Mouse (Mus musculus) thymus, adult 2 months (tissue): ENCODE measurements around the gene Rnase10.

ENCODE experiments used
- CTCF ChIP-seq: fragments of 200-500 bp; IDR thresholded peaks from 2 replicates; pipeline ENCODE4 v1.5.1; 2012; ENCODE audit warnings: mild to moderate bottlenecking, control low read depth, low read length, moderate library complexity, borderline replicate concordance; ENCODE audit not compliant: control insufficient read depth, poor library complexity, insufficient read depth; ENCODE audit errors: extremely low read depth
- POLR2A ChIP-seq: fragments of 200-500 bp; IDR thresholded peaks from 2 replicates; pipeline ENCODE4 v1.6.1; 2012; ENCODE audit warnings: mild to moderate bottlenecking, low read length, control low read depth, moderate library complexity; ENCODE audit not compliant: control insufficient read depth, poor library complexity, insufficient read depth; ENCODE audit errors: extremely low read depth

DNA sequence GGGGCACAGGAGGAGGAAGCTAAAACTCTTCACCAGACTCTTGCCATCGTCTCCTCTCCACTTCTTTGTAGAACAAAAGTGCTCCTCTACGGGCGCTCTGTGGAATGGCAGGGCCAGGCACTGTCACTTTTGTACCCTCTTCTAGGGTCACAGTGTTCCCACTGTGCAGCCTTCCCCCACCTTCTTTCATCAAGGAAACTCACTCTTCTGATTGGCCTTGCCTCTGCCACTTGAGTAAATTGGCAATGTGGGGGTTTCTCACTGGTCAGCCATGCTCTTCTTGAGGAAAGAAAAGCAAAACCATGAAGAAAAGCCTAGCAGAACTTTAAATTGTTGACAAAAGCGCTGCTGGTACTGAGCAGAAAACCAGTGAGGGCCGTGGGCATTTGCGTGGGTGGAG is 34.2 kb downstream of the Rnase10 start, which contains the start of gene Rnase9:
- no peak for TF ChIP-seq CTCF
- TF ChIP-seq POLR2A: no peak
